Mouse (Mus musculus): ENCODE measurements at regions not wholly inside any gene's neighbourhood (a gene's known extent, or its start where the extent isn't known, plus 50 kb on each side); places are given as distances from the start of the nearest gene placed in this dataset.

DNA sequence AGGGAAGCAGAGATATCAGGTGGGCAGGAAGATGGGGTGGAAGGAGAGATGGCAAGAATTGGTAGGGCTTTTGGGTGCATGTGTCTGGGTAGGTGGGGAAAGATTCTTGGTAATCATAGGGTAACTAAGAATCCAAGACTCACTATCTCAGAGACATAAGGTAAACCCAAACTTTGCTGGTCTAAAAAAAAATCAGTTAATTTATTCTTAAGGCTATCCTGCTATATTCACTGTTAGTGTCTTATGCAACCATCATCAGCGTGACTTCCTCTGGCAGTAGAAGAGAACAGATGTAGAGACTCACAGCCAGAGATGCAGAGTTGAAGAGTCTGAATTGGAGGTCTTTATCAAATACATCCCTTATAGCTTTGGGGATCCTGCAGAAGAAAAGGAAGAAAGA lies 1704.5 kb downstream of the Efna5 start:
- H3K9ac ChIP-seq: no peak overlapping the region
- 93% methylated on average over 1 of the region's 1 CpGs for WGBS
- H3K4me2 ChIP-seq (ENCODE audit: low read depth): no peak overlapping the region
- no peaks in the 10 kb centered on the region for H3K4me1 ChIP-seq (ENCODE audit: insufficient read depth)
- H3K4me3 ChIP-seq (ENCODE audit: low read depth, low read length): no peak overlapping the region
- H3K27me3 ChIP-seq (ENCODE audit: insufficient read depth, low read length): no peaks in the 10 kb centered on the region
- no peak overlapping the region for H3K27ac ChIP-seq (ENCODE audit: low read depth, low read length)
- no peaks in the 10 kb centered on the region for H3K9me3 ChIP-seq (ENCODE audit: low read length)
- ATAC-seq (no peak), DNase-seq (no peak)
- TF ChIP-seq CTCF (IDR thresholded peaks at IDR 0.05; ENCODE audit: low read depth): no peak
- H3K36me3 ChIP-seq (ENCODE audit: insufficient read depth): no peaks in the 10 kb centered on the region

DNA sequence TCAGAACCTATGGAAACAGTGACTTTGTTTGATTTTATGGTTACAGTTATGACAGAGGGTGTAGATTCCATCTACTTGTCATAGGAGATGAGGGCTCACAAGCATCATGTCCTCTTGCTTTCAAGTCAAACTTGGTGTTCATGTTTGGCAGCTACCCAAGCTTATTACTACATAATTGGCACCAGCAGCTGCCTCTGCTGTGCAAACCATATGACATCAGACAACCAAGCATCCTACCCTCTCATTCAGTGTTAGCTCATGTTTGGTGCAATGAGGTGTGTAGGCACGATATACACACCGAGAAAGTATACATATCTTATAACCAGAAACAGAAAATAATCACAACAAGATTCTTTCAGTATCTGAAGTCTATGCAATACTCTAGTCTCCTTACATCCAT lies 1721.7 kb downstream of the Efna5 start:
- no peak for TF ChIP-seq CTCF (IDR thresholded peaks at IDR 0.05; ENCODE audit: low read depth)
- H3K9ac ChIP-seq: no peak overlapping the region
- no peaks in the 10 kb centered on the region for H3K4me1 ChIP-seq (ENCODE audit: insufficient read depth)
- DNase-seq (no peak), ATAC-seq (no peak)
- H3K4me2 ChIP-seq (ENCODE audit: low read depth): no peak overlapping the region
- no peaks in the 10 kb centered on the region for H3K9me3 ChIP-seq (ENCODE audit: low read length)
- no peaks in the 10 kb centered on the region for H3K36me3 ChIP-seq (ENCODE audit: insufficient read depth)
- WGBS: 58% methylated on average over 2 of the region's 2 CpGs
- no peak overlapping the region for H3K4me3 ChIP-seq (ENCODE audit: low read depth, low read length)
- H3K27me3 ChIP-seq (ENCODE audit: insufficient read depth, low read length): no peaks in the 10 kb centered on the region
- no peak overlapping the region for H3K27ac ChIP-seq (ENCODE audit: low read depth, low read length)

DNA sequence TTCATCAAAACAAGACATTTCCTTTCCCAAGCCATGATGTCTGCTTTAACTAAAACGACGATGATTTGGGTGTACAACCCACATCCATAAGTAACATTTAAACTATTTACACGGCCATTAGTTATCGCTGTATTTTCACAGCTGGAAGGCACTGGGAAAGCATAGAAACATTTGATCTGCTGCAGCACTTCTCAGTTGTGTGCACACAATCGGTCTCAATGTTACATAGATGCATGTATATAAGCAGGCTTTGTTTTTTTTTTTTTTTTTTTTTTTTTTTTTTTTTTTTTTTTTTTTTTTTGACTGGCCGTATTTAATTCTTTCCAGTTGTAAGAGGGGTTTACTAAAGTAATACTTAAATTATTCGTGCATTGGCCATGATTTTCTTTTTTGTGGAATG lies 1744.1 kb downstream of the Efna5 start:
- H3K9me3 ChIP-seq (ENCODE audit: low read length): no peaks in the 10 kb centered on the region
- no peak overlapping the region for H3K27ac ChIP-seq (ENCODE audit: low read depth, low read length)
- H3K4me1 ChIP-seq (ENCODE audit: insufficient read depth): no peaks in the 10 kb centered on the region
- ATAC-seq (no peak), DNase-seq (no peak)
- no peak overlapping the region for H3K4me3 ChIP-seq (ENCODE audit: low read depth, low read length)
- H3K9ac ChIP-seq: no peak overlapping the region
- no peaks in the 10 kb centered on the region for H3K27me3 ChIP-seq (ENCODE audit: insufficient read depth, low read length)
- no peak for TF ChIP-seq CTCF (IDR thresholded peaks at IDR 0.05; ENCODE audit: low read depth)
- no peaks in the 10 kb centered on the region for H3K36me3 ChIP-seq (ENCODE audit: insufficient read depth)
- H3K4me2 ChIP-seq (ENCODE audit: low read depth): no peak overlapping the region
- WGBS: 90% methylated on average over 7 of the region's 7 CpGs

DNA sequence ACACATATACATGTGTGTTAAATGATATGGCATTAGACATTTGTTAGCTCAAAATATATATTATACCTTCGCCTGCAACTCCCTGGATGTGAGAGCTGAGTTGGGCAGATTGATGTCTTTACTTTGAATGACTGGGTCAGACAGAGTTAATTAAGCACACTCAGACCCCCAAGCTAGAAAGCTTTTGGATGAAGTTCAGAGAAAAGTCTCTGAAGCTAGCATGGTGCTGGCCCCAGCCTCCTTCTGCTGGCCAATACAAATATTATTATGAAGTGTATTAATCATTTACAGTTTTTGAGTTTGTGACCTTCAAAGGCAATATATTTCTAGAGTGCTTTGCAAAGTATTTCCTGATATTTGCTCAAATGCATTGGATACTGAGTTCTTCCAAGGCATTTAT lies 1753.3 kb downstream of the Efna5 start:
- TF ChIP-seq CTCF (IDR thresholded peaks at IDR 0.05; ENCODE audit: low read depth): no peak
- no peaks in the 10 kb centered on the region for H3K9me3 ChIP-seq (ENCODE audit: low read length)

DNA sequence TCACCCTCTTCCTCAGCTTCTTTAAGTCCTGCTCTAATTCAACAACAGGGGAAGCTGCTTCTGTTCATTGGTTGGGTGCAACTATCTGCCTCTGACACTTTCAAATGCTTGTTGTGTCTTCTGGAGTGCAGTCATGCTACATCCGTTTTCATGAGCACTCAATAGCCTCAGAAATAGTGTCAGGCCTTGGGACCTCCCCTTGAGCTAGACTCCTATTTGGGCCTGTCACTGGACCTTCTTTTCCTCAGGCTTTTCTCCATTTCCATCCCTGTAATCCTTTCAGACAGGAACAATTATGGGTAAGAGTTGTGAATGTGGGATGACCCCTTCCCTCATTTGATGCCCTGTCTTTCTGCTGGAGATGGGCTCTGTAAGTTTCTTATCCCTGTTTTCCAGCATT lies 1774.8 kb downstream of the Efna5 start:
- no peak overlapping the region for H3K4me3 ChIP-seq (ENCODE audit: low read depth, low read length)
- no peaks in the 10 kb centered on the region for H3K9me3 ChIP-seq (ENCODE audit: low read length)
- H3K27me3 ChIP-seq (ENCODE audit: insufficient read depth, low read length): no peaks in the 10 kb centered on the region
- no peak overlapping the region for H3K9ac ChIP-seq
- no peak for ATAC-seq
- no peaks in the 10 kb centered on the region for H3K4me1 ChIP-seq (ENCODE audit: insufficient read depth)
- H3K36me3 ChIP-seq (ENCODE audit: insufficient read depth): no peaks in the 10 kb centered on the region
- no peak overlapping the region for H3K4me2 ChIP-seq (ENCODE audit: low read depth)
- H3K27ac ChIP-seq (ENCODE audit: low read depth, low read length): no peak overlapping the region
- 89% methylated on average over 1 of the region's 1 CpGs for WGBS
- no peak for TF ChIP-seq CTCF (IDR thresholded peaks at IDR 0.05; ENCODE audit: low read depth)
- no peak for DNase-seq

More for the DNA sequence above, 1753.3 kb downstream of the Efna5 start:
- Histone ChIP-seq H3K9ac (no peak overlapping the region), H3K4me2 (ENCODE audit: low read depth) (no peak overlapping the region), H3K4me3 (ENCODE audit: low read depth, low read length) (no peak overlapping the region), H3K36me3 (ENCODE audit: insufficient read depth) (no peaks in the 10 kb centered on the region), H3K27me3 (ENCODE audit: insufficient read depth, low read length) (no peaks in the 10 kb centered on the region), H3K4me1 (ENCODE audit: insufficient read depth) (no peaks in the 10 kb centered on the region), H3K27ac (ENCODE audit: low read depth, low read length) (no peak overlapping the region)
- ATAC-seq: no peak
- 77% methylated on average over 1 of the region's 1 CpGs for WGBS
- no peak for DNase-seq

DNA sequence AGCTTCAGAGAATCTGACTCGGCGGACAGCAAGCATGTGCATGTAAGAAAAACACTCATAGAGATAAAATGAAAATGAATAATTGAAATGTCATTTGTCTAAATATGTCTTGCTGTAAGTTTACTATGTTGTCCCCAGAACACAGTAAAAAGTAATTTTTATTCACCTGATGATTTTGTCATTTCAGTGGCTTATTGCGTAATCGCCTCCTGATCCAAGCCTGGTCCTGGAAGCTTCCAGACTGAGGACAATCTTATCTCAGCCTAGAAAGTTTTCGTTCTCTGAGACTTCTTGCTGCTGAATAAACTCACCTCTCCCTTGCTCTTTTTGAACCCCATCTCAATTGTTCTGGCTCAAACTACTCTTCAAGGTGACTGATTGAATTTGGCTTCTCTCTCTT lies 1820.7 kb downstream of the Efna5 start:
- no peaks in the 10 kb centered on the region for H3K4me1 ChIP-seq (ENCODE audit: insufficient read depth)
- WGBS: 92% methylated on average over 5 of the region's 5 CpGs
- H3K9me3 ChIP-seq (ENCODE audit: low read length): no peaks in the 10 kb centered on the region
- no peak overlapping the region for H3K4me3 ChIP-seq (ENCODE audit: low read depth, low read length)
- no peak overlapping the region for H3K27ac ChIP-seq (ENCODE audit: low read depth, low read length)
- H3K9ac ChIP-seq: no peak overlapping the region
- no peak for TF ChIP-seq CTCF (IDR thresholded peaks at IDR 0.05; ENCODE audit: low read depth)
- no peak for ATAC-seq
- no peaks in the 10 kb centered on the region for H3K36me3 ChIP-seq (ENCODE audit: insufficient read depth)
- no peaks in the 10 kb centered on the region for H3K27me3 ChIP-seq (ENCODE audit: insufficient read depth, low read length)
- no peak for DNase-seq
- H3K4me2 ChIP-seq (ENCODE audit: low read depth): no peak overlapping the region

DNA sequence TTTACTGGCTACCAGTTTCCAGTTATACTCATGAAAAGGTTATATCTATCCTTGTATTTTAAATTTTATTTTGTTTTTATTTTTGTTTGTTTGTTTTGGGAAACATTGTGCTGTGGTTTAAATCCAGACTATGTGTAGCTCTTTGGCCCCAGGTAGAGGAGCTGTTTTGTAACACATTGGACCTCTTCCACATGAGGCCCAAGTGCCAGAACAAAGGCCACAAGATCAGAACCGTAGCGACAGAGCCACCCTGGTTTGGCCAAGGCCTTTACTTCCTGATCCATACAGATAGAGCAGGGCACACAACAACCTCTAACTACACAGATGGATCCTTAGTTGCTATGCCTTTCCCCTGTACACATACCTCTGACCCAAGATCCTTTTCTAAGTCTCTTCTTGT lies 1822.6 kb downstream of the Efna5 start:
- ATAC-seq (no peak), DNase-seq (no peak)
- H3K27me3 ChIP-seq (ENCODE audit: insufficient read depth, low read length): no peaks in the 10 kb centered on the region
- H3K4me1 ChIP-seq (ENCODE audit: insufficient read depth): no peaks in the 10 kb centered on the region
- no peak overlapping the region for H3K4me2 ChIP-seq (ENCODE audit: low read depth)
- no peak overlapping the region for H3K4me3 ChIP-seq (ENCODE audit: low read depth, low read length)
- H3K9me3 ChIP-seq (ENCODE audit: low read length): no peaks in the 10 kb centered on the region
- 86% methylated on average over 2 of the region's 2 CpGs for WGBS
- H3K36me3 ChIP-seq (ENCODE audit: insufficient read depth): no peaks in the 10 kb centered on the region
- H3K27ac ChIP-seq (ENCODE audit: low read depth, low read length): no peak overlapping the region
- H3K9ac ChIP-seq: no peak overlapping the region
- no peak for TF ChIP-seq CTCF (IDR thresholded peaks at IDR 0.05; ENCODE audit: low read depth)

All from forebrain, postnatal 0 days (tissue).